Mouse (Mus musculus) c-Kit-positive CD71-negative TER-119-negative erythroid progenitor cells, embryonic 14.5 days (primary cell): Measurements from ENCODE around the gene Dock2.

Experiments
- DNase-seq: peaks from one replicate; pipeline ENCODE4 v3.0.0-alpha.2; 2013; ENCODE audit warnings: low read depth

Gene Dock2

GRCm38 (mm10) chr11:34344310-34344709 lies 439.4 kb downstream of the Dock2 start:
- DNase-seq = no peak

DNA sequence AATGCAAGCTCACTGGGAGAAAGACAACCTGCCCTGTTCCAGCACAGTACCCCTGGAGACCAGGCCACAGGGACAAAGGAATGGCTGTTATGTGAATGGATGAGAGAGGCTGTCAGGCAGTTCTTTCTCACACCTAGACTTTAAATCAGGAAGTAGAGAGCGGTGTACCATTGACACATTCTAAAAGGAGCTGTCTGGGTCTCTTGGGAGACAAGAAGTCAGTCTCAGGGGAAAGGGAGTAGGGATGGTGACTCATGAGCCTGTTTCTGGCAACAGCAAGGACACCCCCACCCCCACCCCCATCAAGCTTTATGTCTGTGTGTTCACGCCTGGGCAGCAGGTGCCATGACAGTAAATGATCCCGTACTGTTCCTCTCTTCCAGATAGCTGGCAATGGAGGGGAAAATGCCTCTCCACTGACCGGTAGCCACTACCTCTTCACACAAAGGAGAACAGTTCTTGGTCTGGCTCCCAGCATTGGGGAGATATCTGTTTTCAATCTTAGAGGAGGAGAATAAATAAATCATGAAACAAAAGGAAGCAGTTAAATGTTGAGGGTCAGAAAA lies 439.9 kb downstream of the Dock2 start:
- DNase-seq = no peak

DNA sequence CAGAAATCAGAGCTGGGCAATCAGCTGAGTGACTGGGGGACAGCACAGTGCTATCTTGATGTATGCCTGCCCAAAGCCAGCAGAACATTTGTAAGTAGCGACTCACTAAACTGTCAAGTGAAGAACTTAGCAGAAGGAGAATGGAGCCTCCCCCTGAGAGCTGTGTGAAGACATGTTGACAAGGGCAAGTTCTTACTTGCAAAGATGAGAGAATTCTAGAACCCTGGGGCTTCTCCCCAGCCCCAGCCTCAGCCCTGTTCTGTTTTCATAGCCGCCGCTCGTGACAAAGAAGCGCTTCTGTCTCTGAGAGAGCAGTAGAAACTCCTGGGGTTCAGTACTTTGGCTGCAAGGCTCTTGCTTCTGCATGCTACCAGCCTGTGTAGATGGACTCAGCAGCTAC lies 444.0 kb downstream of the Dock2 start:
- no peak for DNase-seq

DNA sequence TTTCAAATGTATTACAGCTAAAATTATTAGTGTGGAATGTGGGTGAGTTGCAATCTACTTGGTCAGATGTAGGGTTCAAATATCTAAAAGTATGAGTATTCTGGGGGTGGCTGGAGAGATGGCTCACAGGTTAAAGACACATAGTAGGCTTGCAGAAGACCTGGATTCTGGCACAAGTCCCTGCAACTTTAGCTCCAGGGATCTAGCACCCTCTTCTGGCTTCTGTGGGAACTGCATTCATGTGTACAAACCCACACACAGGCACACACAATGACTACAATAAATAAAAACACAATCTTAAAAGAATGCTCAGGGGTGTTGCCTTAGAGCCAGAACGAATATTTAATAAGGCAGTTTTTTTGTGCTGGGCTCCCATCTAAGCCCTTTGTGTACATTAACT lies 445.8 kb downstream of the Dock2 start:
- DNase-seq = no peak

- DNase-seq = no peak
Measured at GRCm38 (mm10) chr11:34332344-34333031, 451.2 kb downstream of the Dock2 start.

GRCm38 (mm10) chr11:34323664-34324063 lies 460.0 kb downstream of the Dock2 start:
- DNase-seq = no peak

- DNase-seq = no peak
Measured at GRCm38 (mm10) chr11:34319282-34319681, 464.4 kb downstream of the Dock2 start.

DNA sequence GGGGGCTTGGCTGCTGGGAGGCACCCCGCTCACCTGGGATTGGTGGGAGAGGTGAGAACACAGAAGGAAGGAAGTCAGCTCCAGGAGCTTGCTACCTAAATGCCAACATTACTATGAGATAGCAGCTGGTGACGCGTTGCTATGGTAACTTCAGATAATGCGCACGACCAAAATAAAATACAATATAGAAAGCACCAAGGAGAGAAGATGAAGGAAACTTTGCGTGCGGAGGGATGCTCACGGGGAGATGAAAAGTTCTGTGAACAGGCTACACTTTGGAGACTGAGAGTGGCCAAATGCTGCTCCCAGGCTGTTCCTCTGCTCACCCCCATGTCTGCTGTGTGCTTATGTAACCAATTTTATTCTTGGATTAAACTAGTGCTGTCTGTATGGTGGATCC lies 466.7 kb downstream of the Dock2 start:
- no peak for DNase-seq

DNA sequence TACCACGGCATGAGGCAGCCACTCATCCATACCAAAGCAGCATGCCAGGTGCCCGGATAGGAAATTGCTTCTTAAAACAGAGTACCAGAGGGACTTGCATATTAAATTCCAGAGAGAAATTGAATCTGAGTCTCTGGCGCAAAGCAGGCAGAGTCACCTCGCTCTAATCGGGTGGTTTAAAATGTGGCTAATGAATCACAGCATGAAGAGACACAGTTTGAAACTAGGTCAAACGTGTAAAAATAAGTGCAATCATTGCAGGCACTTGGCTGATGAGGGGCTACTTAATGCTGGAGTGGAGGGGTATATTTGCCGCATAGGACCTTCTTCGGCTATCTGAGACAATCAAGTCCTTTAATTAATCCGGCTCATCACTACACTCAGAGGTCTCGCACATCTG lies 467.5 kb downstream of the Dock2 start:
- DNase-seq = no peak

DNA sequence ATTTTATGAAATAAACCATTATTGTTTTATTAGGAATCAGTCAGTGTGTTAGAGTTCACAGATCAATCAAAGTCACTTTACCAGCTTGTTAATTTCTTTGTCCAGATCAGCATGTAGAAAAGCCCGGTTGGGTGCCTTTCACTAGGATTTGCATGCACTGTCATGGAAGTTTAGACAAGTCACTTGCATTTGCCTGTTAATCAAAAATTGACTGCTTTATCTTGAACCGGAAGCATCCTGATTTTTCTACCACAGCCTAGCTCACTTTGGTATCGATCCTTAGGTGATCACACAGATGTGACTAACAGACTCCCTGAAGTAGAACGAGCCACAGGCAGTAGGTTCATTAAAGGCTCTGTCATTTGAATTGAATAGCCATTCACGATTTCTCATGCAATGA lies 468.3 kb downstream of the Dock2 start:
- DNase-seq = no peak

DNA sequence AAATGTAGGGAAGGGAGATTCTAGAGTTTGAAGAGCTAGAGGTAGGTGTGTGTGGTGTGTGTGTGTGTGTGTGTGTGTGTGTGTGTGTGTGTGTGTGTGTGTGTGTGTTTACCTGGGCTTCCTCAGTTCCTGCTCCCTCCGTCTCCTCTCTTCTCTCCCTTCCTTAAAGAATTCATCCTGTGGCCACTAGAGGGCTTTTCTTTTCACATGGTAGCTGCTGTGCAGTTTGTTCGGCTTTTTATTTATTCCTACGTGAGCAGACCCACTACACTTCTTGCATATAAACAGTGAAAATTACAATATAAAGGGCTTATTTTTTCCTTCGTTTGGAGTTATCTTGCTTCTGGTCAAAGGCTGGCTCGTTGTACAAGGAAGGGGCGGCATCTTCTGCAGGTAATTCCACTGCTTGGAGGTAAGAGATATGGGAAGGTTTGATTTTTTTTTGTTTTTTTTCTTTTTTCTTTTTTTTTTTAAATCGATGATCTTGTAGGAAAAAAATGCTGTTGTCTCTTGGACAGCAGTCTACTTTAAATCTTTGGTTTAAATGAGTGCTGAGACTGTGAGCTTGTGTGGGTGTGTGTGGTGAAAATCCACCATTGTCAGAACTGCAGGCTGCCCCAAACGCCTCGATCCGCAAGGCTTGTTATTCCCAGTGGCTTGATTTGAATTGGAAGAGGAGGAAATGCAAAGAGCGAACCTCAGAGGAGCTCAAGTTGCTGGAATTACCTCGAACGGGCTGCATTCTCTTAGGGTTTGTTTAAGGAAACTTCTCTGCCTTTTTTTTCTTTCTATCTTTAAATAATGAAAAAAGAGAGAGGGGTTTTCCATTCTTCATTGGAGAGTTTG lies 468.9 kb downstream of the Dock2 start, which contains the start of gene Fam196b:
TSS of gene Fam196b (plus strand) at position 289 of the 846 bp plus-strand sequence.
- peak; percentile 32 for DNase-seq

DNA sequence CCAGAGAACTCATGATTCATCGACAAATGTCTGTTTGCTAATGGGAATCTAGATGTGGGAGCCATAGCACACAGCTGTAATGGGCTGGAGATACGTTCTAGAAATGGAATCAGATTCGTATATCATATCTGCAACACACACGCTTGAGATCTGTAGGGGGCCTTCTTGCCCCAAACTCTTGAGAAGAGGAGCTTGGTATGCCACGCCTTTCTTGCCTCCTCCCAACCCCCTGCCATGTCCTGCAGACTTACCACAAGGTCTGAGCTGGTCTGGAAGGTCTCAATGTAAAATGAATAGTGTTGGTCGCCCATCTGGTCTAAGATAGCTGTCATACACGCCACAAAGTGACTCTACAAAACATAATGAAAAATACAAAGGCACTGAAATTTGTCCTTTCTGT lies 471.5 kb downstream of the Dock2 start:
- no peak for DNase-seq

DNA sequence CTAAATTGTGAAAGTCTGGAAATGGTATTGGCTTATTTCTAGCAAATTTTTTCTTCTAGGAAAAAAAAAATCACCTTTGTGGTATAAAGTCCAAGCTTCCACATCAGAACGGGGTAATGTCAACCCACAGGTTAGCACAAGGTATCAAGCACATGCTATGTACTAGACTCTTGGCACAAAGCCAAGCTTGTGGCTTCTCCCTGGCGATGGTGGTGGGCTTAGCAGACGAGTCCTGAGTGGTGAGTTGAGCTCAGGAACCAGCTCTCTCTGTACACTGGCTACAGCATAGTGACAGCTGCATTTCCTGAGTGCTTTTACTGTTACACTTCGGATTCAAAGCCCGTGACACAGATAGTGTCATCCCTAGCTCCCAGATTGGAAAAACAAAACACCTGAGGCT lies 472.0 kb downstream of the Dock2 start:
- DNase-seq = no peak

DNA sequence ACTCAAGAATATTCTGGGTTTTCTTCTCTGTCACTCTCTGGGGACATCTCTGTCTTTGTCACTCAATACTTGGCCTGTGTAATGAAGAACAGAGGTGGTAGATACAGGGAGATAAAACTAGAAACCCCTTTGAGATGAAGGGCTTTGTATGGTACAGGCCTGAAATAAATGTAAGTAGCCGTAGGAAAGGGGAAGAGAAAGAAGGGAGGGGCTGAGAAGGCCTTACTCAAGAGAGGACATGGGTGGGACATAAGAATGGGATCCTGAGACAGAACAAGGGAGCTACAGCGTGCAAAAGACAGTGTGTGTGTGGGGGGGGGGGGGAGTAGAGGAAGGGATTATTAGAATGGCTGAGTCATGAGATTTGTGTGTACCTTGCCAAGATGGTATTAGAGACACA lies 474.3 kb downstream of the Dock2 start:
- no peak for DNase-seq

- DNase-seq = no peak
Measured at GRCm38 (mm10) chr11:34308731-34309130, 475.0 kb downstream of the Dock2 start.

- DNase-seq = no peak
Measured at GRCm38 (mm10) chr11:34306231-34306630, 477.5 kb downstream of the Dock2 start.

DNA sequence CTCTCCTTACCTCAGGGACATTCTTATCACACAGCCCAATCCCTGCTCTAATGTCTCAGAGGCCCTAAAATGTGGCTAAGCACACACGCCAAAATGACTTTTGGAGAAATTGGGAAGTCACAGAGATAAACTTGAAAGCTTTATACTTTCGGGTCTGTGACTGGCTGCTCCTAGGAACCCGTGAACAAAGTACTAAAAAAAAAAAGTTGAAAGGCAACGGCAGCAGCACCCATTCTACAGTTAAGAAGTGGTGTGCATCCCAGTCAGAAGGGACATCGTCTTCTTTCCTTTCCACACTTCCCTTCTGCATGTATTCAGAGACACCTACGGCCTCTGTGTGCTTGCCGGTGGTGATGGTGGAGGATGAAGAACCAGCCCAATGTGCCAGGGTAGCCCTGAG lies 483.6 kb downstream of the Dock2 start:
- DNase-seq = no peak

- DNase-seq = peak; percentile 34
Measured at GRCm38 (mm10) chr11:34299550-34299949, 484.1 kb downstream of the Dock2 start.

DNA sequence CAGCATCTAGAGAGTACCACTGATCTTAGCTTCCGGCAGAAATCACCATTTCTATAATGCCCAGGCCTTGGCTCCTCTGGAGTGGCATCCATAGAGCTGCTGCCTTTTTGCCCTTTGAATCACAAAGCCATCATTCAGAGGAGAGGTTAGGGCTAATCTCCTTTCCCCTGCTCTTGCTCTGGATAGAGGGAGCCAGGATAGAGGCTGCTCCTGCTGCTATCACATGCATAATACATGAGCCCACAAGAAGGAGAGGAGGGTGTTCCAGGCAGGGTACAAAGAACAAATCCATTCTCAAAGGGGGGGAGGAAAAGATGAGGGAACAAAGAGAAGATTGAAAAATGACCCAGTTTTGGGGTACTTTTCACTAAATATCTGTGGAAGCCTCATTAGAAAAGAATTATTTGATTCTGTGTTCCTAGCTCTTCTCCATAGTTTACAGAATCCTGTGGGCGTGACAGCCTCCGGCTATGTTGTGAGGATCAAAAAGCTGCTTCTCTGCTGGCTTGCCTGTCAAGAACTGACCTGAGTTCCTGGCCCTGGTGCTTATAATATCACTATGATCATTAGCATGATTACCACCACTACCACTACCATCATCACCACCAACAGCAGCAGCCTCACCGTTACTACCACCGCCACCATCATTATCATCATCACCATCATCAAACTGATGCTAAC lies 485.9 kb downstream of the Dock2 start:
- DNase-seq = no peak

DNA sequence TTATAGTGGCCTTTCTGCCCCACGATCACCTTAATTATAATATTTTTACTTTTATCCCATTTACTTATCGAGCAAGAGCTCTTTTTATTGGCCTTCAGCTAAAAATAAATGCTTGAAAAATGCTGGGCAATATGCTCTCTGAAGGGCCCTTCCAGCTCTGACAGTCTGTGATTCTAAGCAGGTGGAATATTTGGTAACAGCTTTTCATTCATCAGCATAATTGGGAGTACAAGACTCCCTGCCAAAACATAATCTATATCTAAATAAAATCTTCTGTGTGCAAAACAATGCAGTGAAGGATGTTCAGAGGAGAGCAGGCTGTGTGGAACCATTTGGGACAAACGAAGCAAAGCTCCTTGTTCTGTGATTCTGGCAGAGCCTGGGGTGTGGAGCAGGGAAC lies 492.4 kb downstream of the Dock2 start:
- no peak for DNase-seq

DNA sequence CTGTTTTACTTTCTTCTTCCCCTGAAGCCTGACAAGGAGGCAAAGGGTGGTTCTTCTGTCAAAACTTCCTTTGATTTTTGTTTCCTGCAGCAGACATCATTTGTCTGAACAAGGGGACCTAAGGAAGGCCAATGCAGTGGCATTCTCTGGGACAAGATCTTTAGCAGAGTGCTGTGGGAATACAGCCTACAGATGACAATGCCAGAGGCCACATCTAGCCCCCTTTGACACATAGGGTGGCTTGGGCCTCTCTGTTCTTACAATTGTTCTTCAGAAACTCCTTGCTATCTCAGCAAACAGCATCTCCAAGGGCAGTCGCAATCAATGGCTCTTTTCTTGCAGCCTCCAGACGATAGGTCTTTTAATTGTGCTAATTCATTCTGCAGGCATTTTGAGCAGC lies 493.0 kb downstream of the Dock2 start:
- DNase-seq = no peak

- DNase-seq = no peak
Measured at GRCm38 (mm10) chr11:34290265-34290664, 493.4 kb downstream of the Dock2 start.
